Mouse (Mus musculus): ENCODE data around the gene Zzef1. TPM values are rescaled to one million over a fixed set of nuclear protein-coding genes. Genes with fewer than 3 reads are reported as not detected.

The Zzef1 gene
- polyA plus RNA-seq, 1 experiment from 2014 or later, result 21.6 TPM

DNA sequence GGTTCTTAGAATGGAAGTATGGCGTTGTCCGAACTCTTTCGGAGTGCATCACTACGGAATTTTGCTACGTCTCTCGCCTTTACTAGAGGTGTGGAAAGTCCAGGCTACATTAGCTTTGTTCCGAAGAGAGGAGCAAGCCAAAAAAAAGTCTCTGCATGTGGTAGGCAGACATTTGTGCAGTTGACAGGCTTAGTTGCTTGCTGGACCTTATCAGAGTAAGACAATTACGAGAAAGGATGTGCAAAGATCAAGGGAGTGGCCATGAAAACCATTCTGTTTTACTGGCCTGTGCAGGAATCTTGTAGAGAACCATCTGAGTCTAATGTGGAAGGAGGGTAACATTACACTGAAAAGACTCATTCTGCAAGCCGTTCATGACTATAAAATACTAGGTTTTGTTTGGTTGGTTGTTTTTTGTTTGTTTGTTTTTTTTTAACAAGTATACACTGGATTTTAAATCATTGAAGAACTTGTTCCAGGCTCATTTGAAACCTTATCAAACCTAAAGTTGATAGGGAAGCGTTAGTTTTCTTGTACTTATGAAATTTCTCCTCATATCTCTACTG is 830 bp downstream of the Zzef1 start:
- 18% methylated on average over 10 of the region's 10 CpGs for WGBS
- Histone ChIP-seq H3K4me3 (ENCODE audit: low read depth, low read length) (peak overlapping the region; percentile 94), H3K9ac (replicated peaks; ENCODE audit: low read depth, low read length) (peak overlapping the region; percentile 84)

GRCm38 (mm10) chr11:72798112-72798511 is 2.1 kb downstream of the Zzef1 start:
- H3K27me3 ChIP-seq (ENCODE audit: control insufficient read depth, insufficient read depth, low read length), result no peaks in the 10 kb centered on the region
- H3K9ac ChIP-seq (replicated peaks; ENCODE audit: low read depth, low read length), result no peak overlapping the region
- H3K4me3 ChIP-seq (ENCODE audit: low read depth, low read length), result no peak overlapping the region
- H3K27ac ChIP-seq (ENCODE audit: low read depth, low read length), result no peak overlapping the region
- H3K9me3 ChIP-seq (ENCODE audit: control insufficient read depth, low read length), result no peaks in the 10 kb centered on the region
- no peaks in the 10 kb centered on the region for H3K36me3 ChIP-seq (ENCODE audit: control insufficient read depth, insufficient read depth, low read length)
- no peak for ATAC-seq (ENCODE audit: low read depth)
- H3K4me1 ChIP-seq (ENCODE audit: control insufficient read depth, insufficient read depth, low read length), result peaks cover 18% of the 10 kb centered on the region
- no peak overlapping the region for H3K4me2 ChIP-seq (ENCODE audit: low read depth, low read length)

More for the DNA sequence above, 830 bp downstream of the Zzef1 start:
- no peaks in the 10 kb centered on the region for H3K27me3 ChIP-seq (ENCODE audit: control insufficient read depth, insufficient read depth, low read length)
- H3K27ac ChIP-seq (ENCODE audit: low read depth, low read length), result no peak overlapping the region; the same call in 1 of the 2 replicates
- H3K4me1 ChIP-seq (ENCODE audit: control insufficient read depth, insufficient read depth, low read length), result peaks cover 18% of the 10 kb centered on the region
- H3K4me2 ChIP-seq (ENCODE audit: low read depth, low read length), result peak overlapping the region; percentile 90
- no peaks in the 10 kb centered on the region for H3K9me3 ChIP-seq (ENCODE audit: control insufficient read depth, low read length)
- no peaks in the 10 kb centered on the region for H3K36me3 ChIP-seq (ENCODE audit: control insufficient read depth, insufficient read depth, low read length)
- ATAC-seq (ENCODE audit: low read depth), result no peak; the same call in 1 of the 2 replicates

- Histone ChIP-seq H3K4me3 (ENCODE audit: low read depth, low read length) (no peak overlapping the region), H3K27ac (ENCODE audit: low read depth, low read length) (no peak overlapping the region)
- no peak for ATAC-seq (ENCODE audit: low read depth)
Measured at GRCm38 (mm10) chr11:72801182-72801581, 5.2 kb downstream of the Zzef1 start.

GRCm38 (mm10) chr11:72803038-72803437 is 7.0 kb downstream of the Zzef1 start:
- WGBS, result 86% methylated on average over 3 of the region's 3 CpGs
- Histone ChIP-seq H3K4me3 (ENCODE audit: low read depth, low read length) (no peak overlapping the region), H3K4me2 (ENCODE audit: low read depth, low read length) (no peak overlapping the region), H3K27ac (ENCODE audit: low read depth, low read length) (no peak overlapping the region), H3K27me3 (ENCODE audit: control insufficient read depth, insufficient read depth, low read length) (no peaks in the 10 kb centered on the region), H3K36me3 (ENCODE audit: control insufficient read depth, insufficient read depth, low read length) (no peaks in the 10 kb centered on the region), H3K4me1 (ENCODE audit: control insufficient read depth, insufficient read depth, low read length) (peaks cover 1% of the 10 kb centered on the region; the same call in 1 of the 2 replicates), H3K9ac (replicated peaks; ENCODE audit: low read depth, low read length) (no peak overlapping the region), H3K9me3 (ENCODE audit: control insufficient read depth, low read length) (no peaks in the 10 kb centered on the region)
- ATAC-seq (ENCODE audit: low read depth), result no peak

More at GRCm38 (mm10) chr11:72801182-72801581, 5.2 kb downstream of the Zzef1 start:
- H3K27me3 ChIP-seq (ENCODE audit: control insufficient read depth, insufficient read depth, low read length), result no peaks in the 10 kb centered on the region
- H3K9me3 ChIP-seq (ENCODE audit: control insufficient read depth, low read length), result no peaks in the 10 kb centered on the region
- no peak overlapping the region for H3K9ac ChIP-seq (replicated peaks; ENCODE audit: low read depth, low read length)
- no peaks in the 10 kb centered on the region for H3K36me3 ChIP-seq (ENCODE audit: control insufficient read depth, insufficient read depth, low read length)
- no peak overlapping the region for H3K4me2 ChIP-seq (ENCODE audit: low read depth, low read length)
- H3K4me1 ChIP-seq (ENCODE audit: control insufficient read depth, insufficient read depth, low read length), result peaks cover 15% of the 10 kb centered on the region

GRCm38 (mm10) chr11:72804586-72804985 is 8.6 kb downstream of the Zzef1 start:
- no peak for ATAC-seq (ENCODE audit: low read depth)
- Histone ChIP-seq H3K4me3 (ENCODE audit: low read depth, low read length) (no peak overlapping the region), H3K9ac (replicated peaks; ENCODE audit: low read depth, low read length) (no peak overlapping the region)

GRCm38 (mm10) chr11:72805232-72805631 is 9.2 kb downstream of the Zzef1 start:
- Histone ChIP-seq H3K4me3 (ENCODE audit: low read depth, low read length) (no peak overlapping the region), H3K9ac (replicated peaks; ENCODE audit: low read depth, low read length) (no peak overlapping the region), H3K9me3 (ENCODE audit: control insufficient read depth, low read length) (no peaks in the 10 kb centered on the region), H3K4me1 (ENCODE audit: control insufficient read depth, insufficient read depth, low read length) (no peaks in the 10 kb centered on the region), H3K27ac (ENCODE audit: low read depth, low read length) (no peak overlapping the region), H3K4me2 (ENCODE audit: low read depth, low read length) (no peak overlapping the region), H3K36me3 (ENCODE audit: control insufficient read depth, insufficient read depth, low read length) (no peaks in the 10 kb centered on the region), H3K27me3 (ENCODE audit: control insufficient read depth, insufficient read depth, low read length) (no peaks in the 10 kb centered on the region)
- no peak for ATAC-seq (ENCODE audit: low read depth)
- 89% methylated on average over 3 of the region's 3 CpGs for WGBS

More at GRCm38 (mm10) chr11:72804586-72804985, 8.6 kb downstream of the Zzef1 start:
- no peaks in the 10 kb centered on the region for H3K36me3 ChIP-seq (ENCODE audit: control insufficient read depth, insufficient read depth, low read length)
- no peak overlapping the region for H3K27ac ChIP-seq (ENCODE audit: low read depth, low read length)
- H3K27me3 ChIP-seq (ENCODE audit: control insufficient read depth, insufficient read depth, low read length), result no peaks in the 10 kb centered on the region
- H3K4me2 ChIP-seq (ENCODE audit: low read depth, low read length), result no peak overlapping the region
- no peaks in the 10 kb centered on the region for H3K9me3 ChIP-seq (ENCODE audit: control insufficient read depth, low read length)
- no peaks in the 10 kb centered on the region for H3K4me1 ChIP-seq (ENCODE audit: control insufficient read depth, insufficient read depth, low read length)

DNA sequence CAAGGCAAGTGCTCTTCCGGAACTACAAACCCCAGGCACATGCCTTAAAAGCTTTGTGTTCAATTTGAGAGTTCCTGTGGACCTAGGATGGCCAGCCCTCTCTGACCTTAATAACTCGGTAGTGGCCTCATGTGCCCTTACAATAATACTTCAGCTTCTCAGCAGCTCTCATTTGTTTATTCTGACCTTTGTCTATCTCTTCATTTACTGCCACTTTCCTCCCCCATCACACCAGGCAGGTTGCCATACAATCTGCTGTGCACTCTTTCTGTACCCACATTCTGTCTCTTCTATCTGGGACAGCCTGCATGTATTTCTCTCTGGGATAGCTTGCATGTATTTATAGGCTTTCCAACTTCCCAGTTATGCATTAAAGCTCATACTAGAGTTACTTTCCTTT is 10.5 kb downstream of the Zzef1 start:
- ATAC-seq (ENCODE audit: low read depth), result no peak
- WGBS, result 75% methylated on average over 2 of the region's 2 CpGs
- H3K4me1 ChIP-seq (ENCODE audit: control insufficient read depth, insufficient read depth, low read length), result no peaks in the 10 kb centered on the region

GRCm38 (mm10) chr11:72807992-72808391 is 12.0 kb downstream of the Zzef1 start:
- Histone ChIP-seq H3K4me1 (ENCODE audit: control insufficient read depth, insufficient read depth, low read length) (no peaks in the 10 kb centered on the region), H3K4me2 (ENCODE audit: low read depth, low read length) (no peak overlapping the region), H3K36me3 (ENCODE audit: control insufficient read depth, insufficient read depth, low read length) (no peaks in the 10 kb centered on the region), H3K27ac (ENCODE audit: low read depth, low read length) (no peak overlapping the region), H3K4me3 (ENCODE audit: low read depth, low read length) (no peak overlapping the region), H3K27me3 (ENCODE audit: control insufficient read depth, insufficient read depth, low read length) (no peaks in the 10 kb centered on the region), H3K9ac (replicated peaks; ENCODE audit: low read depth, low read length) (no peak overlapping the region), H3K9me3 (ENCODE audit: control insufficient read depth, low read length) (no peaks in the 10 kb centered on the region)
- WGBS, result 82% methylated on average over 4 of the region's 4 CpGs
- ATAC-seq (ENCODE audit: low read depth), result no peak

More for the DNA sequence above, 10.5 kb downstream of the Zzef1 start:
- Histone ChIP-seq H3K4me3 (ENCODE audit: low read depth, low read length) (no peak overlapping the region), H3K9ac (replicated peaks; ENCODE audit: low read depth, low read length) (no peak overlapping the region), H3K27me3 (ENCODE audit: control insufficient read depth, insufficient read depth, low read length) (no peaks in the 10 kb centered on the region), H3K36me3 (ENCODE audit: control insufficient read depth, insufficient read depth, low read length) (no peaks in the 10 kb centered on the region), H3K4me2 (ENCODE audit: low read depth, low read length) (no peak overlapping the region), H3K9me3 (ENCODE audit: control insufficient read depth, low read length) (no peaks in the 10 kb centered on the region), H3K27ac (ENCODE audit: low read depth, low read length) (no peak overlapping the region)

DNA sequence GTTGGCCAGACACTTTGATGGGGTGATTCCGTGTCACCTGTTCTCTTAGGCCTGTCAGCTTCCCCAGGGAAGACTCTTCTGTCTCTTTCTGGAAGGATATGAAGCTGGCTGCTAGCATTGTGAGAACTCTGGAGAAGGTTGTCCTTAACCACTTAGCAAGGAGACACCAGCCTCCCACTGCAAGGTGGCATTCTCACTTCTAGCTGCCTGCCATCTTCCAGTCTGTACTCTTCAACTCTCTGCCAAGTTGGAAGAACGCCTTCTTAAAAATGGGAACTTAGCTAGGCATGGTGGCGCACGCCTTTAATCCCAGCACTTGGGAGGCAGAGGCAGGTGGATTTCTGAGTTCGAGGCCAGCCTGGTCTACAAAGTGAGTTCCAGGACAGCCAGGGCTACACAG is 17.7 kb downstream of the Zzef1 start:
- WGBS, result 96% methylated on average over 4 of the region's 5 CpGs
- no peaks in the 10 kb centered on the region for H3K27me3 ChIP-seq (ENCODE audit: control insufficient read depth, insufficient read depth, low read length)
- no peak overlapping the region for H3K9ac ChIP-seq (replicated peaks; ENCODE audit: low read depth, low read length)
- no peak overlapping the region for H3K27ac ChIP-seq (ENCODE audit: low read depth, low read length)
- no peak for ATAC-seq (ENCODE audit: low read depth)
- no peaks in the 10 kb centered on the region for H3K9me3 ChIP-seq (ENCODE audit: control insufficient read depth, low read length)
- H3K4me1 ChIP-seq (ENCODE audit: control insufficient read depth, insufficient read depth, low read length), result no peaks in the 10 kb centered on the region
- H3K4me3 ChIP-seq (ENCODE audit: low read depth, low read length), result no peak overlapping the region
- no peak overlapping the region for H3K4me2 ChIP-seq (ENCODE audit: low read depth, low read length)
- 0 out of 2 replicates have a peak, but pooled peaks cover under 1% of the 10 kb centered on the region for H3K36me3 ChIP-seq (ENCODE audit: control insufficient read depth, insufficient read depth, low read length)

Data from neural tube, embryonic 14.5 days (tissue).